Mouse (Mus musculus): ENCODE results near the gene Bsn. TPM values are rescaled to one million over a fixed set of nuclear protein-coding genes. Genes with fewer than 3 reads are reported as not detected.

Bsn gene
- polyA plus RNA-seq, 1 experiment from 2014 or later: 0.25 TPM

GRCm38 (mm10) chr9:108129042-108129948 is 60.9 kb downstream of the Bsn start:
- no peaks in the 10 kb centered on the region for H3K9me3 ChIP-seq (replicated peaks; ENCODE audit: low read length)
- no peak overlapping the region for H3K27ac ChIP-seq
- no peaks in the 10 kb centered on the region for H3K4me1 ChIP-seq (replicated peaks; ENCODE audit: insufficient read depth, low read length)
- no peaks in the 10 kb centered on the region for H3K27me3 ChIP-seq (ENCODE audit: insufficient read depth, low read length)
- no peak overlapping the region for H3K4me2 ChIP-seq (ENCODE audit: low read length)
- H3K4me3 ChIP-seq (replicated peaks; ENCODE audit: low read depth, low read length): no peak overlapping the region
- DNase-seq (ENCODE audit: low spot score) (no peak), ATAC-seq (replicated peaks; ENCODE audit: low FRiP score, low read depth) (no peak)
- H3K36me3 ChIP-seq (ENCODE audit: insufficient read depth, low read length): no peaks in the 10 kb centered on the region
- WGBS: 78% methylated on average over 13 of the region's 13 CpGs
- TF ChIP-seq CTCF (IDR thresholded peaks at IDR 0.05; ENCODE audit: low read depth): no peak
- no peak overlapping the region for H3K9ac ChIP-seq (ENCODE audit: low read depth, low read length)

GRCm38 (mm10) chr9:108128248-108128647 is 61.9 kb downstream of the Bsn start:
- Histone ChIP-seq H3K4me3 (replicated peaks; ENCODE audit: low read depth, low read length) (no peak overlapping the region), H3K36me3 (ENCODE audit: insufficient read depth, low read length) (no peaks in the 10 kb centered on the region), H3K9me3 (replicated peaks; ENCODE audit: low read length) (no peaks in the 10 kb centered on the region), H3K4me1 (replicated peaks; ENCODE audit: insufficient read depth, low read length) (no peaks in the 10 kb centered on the region), H3K27ac (no peak overlapping the region), H3K9ac (ENCODE audit: low read depth, low read length) (no peak overlapping the region), H3K4me2 (ENCODE audit: low read length) (no peak overlapping the region), H3K27me3 (ENCODE audit: insufficient read depth, low read length) (no peaks in the 10 kb centered on the region)
- no peak for DNase-seq (ENCODE audit: low spot score)
- no peak for TF ChIP-seq CTCF (IDR thresholded peaks at IDR 0.05; ENCODE audit: low read depth)
- ATAC-seq (replicated peaks; ENCODE audit: low FRiP score, low read depth): no peak
- 80% methylated on average over 11 of the region's 11 CpGs for WGBS

GRCm38 (mm10) chr9:108126436-108127180 is 63.6 kb downstream of the Bsn start:
- DNase-seq (ENCODE audit: low spot score) (no peak), ATAC-seq (replicated peaks; ENCODE audit: low FRiP score, low read depth) (no peak; the same call in 1 of the 2 replicates)
- no peaks in the 10 kb centered on the region for H3K9me3 ChIP-seq (replicated peaks; ENCODE audit: low read length)
- H3K27ac ChIP-seq: no peak overlapping the region
- no peaks in the 10 kb centered on the region for H3K27me3 ChIP-seq (ENCODE audit: insufficient read depth, low read length)
- no peak overlapping the region for H3K9ac ChIP-seq (ENCODE audit: low read depth, low read length)
- no peaks in the 10 kb centered on the region for H3K4me1 ChIP-seq (replicated peaks; ENCODE audit: insufficient read depth, low read length)
- no peak overlapping the region for H3K4me2 ChIP-seq (ENCODE audit: low read length)
- no peak for TF ChIP-seq CTCF (IDR thresholded peaks at IDR 0.05; ENCODE audit: low read depth)
- H3K4me3 ChIP-seq (replicated peaks; ENCODE audit: low read depth, low read length): no peak overlapping the region
- no peaks in the 10 kb centered on the region for H3K36me3 ChIP-seq (ENCODE audit: insufficient read depth, low read length)
- 49% methylated on average over 17 of the region's 17 CpGs for WGBS

GRCm38 (mm10) chr9:108125731-108126130 is 64.5 kb downstream of the Bsn start:
- ATAC-seq (replicated peaks; ENCODE audit: low FRiP score, low read depth): no peak
- Histone ChIP-seq H3K27me3 (ENCODE audit: insufficient read depth, low read length) (no peaks in the 10 kb centered on the region), H3K4me1 (replicated peaks; ENCODE audit: insufficient read depth, low read length) (no peaks in the 10 kb centered on the region), H3K36me3 (ENCODE audit: insufficient read depth, low read length) (no peaks in the 10 kb centered on the region), H3K27ac (no peak overlapping the region), H3K4me3 (replicated peaks; ENCODE audit: low read depth, low read length) (no peak overlapping the region), H3K9me3 (replicated peaks; ENCODE audit: low read length) (no peaks in the 10 kb centered on the region), H3K9ac (ENCODE audit: low read depth, low read length) (no peak overlapping the region), H3K4me2 (ENCODE audit: low read length) (no peak overlapping the region)
- no peak for TF ChIP-seq CTCF (IDR thresholded peaks at IDR 0.05; ENCODE audit: low read depth)
- DNase-seq (ENCODE audit: low spot score): no peak
- 83% methylated on average over 8 of the region's 8 CpGs for WGBS

- ATAC-seq (replicated peaks; ENCODE audit: low FRiP score, low read depth) (no peak), DNase-seq (ENCODE audit: low spot score) (no peak)
- Histone ChIP-seq H3K4me2 (ENCODE audit: low read length) (no peak overlapping the region), H3K27ac (no peak overlapping the region), H3K9me3 (replicated peaks; ENCODE audit: low read length) (no peaks in the 10 kb centered on the region), H3K4me3 (replicated peaks; ENCODE audit: low read depth, low read length) (no peak overlapping the region), H3K36me3 (ENCODE audit: insufficient read depth, low read length) (no peaks in the 10 kb centered on the region), H3K4me1 (replicated peaks; ENCODE audit: insufficient read depth, low read length) (peaks cover 9% of the 10 kb centered on the region; the same call in 1 of the 2 replicates), H3K27me3 (ENCODE audit: insufficient read depth, low read length) (no peaks in the 10 kb centered on the region), H3K9ac (ENCODE audit: low read depth, low read length) (no peak overlapping the region)
- TF ChIP-seq CTCF (IDR thresholded peaks at IDR 0.05; ENCODE audit: low read depth): no peak
- 79% methylated on average over 4 of the region's 4 CpGs for WGBS
These were observed 66.3 kb downstream of the Bsn start for GRCm38 (mm10) chr9:108123916-108124315.

- H3K36me3 ChIP-seq (ENCODE audit: insufficient read depth, low read length): no peaks in the 10 kb centered on the region
- no peaks in the 10 kb centered on the region for H3K27me3 ChIP-seq (ENCODE audit: insufficient read depth, low read length)
- WGBS: 85% methylated on average over 10 of the region's 10 CpGs
- H3K4me2 ChIP-seq (ENCODE audit: low read length): no peak overlapping the region
- no peak for TF ChIP-seq CTCF (IDR thresholded peaks at IDR 0.05; ENCODE audit: low read depth)
- H3K4me3 ChIP-seq (replicated peaks; ENCODE audit: low read depth, low read length): no peak overlapping the region
- H3K9me3 ChIP-seq (replicated peaks; ENCODE audit: low read length): no peaks in the 10 kb centered on the region
- DNase-seq (ENCODE audit: low spot score): no peak
- ATAC-seq (replicated peaks; ENCODE audit: low FRiP score, low read depth): no peak
- peaks cover 9% of the 10 kb centered on the region; the same call in 1 of the 2 replicates for H3K4me1 ChIP-seq (replicated peaks; ENCODE audit: insufficient read depth, low read length)
- no peak overlapping the region for H3K27ac ChIP-seq
- H3K9ac ChIP-seq (ENCODE audit: low read depth, low read length): no peak overlapping the region
These were observed 68.8 kb downstream of the Bsn start for GRCm38 (mm10) chr9:108121170-108121969.

All from kidney, postnatal 0 days (tissue).